Mouse (Mus musculus) brain, embryonic 14.5 days (tissue): ENCODE results near the gene Adamts14. TPM values are rescaled to one million over a fixed set of nuclear protein-coding genes. Genes with fewer than 3 reads are reported as not detected.

ENCODE experiments used
- DNase-seq: peaks from one replicate; pipeline ENCODE4 v3.0.0-alpha.2; 2011; ENCODE audit warnings: low read depth
- CTCF ChIP-seq: fragments of 200-500 bp; IDR thresholded peaks from 2 replicates; pipeline ENCODE4 v1.5.1; 2012; ENCODE audit warnings: inconsistent platforms, mild to moderate bottlenecking, moderate library complexity, borderline replicate concordance; ENCODE audit not compliant: insufficient read depth, insufficient read length; ENCODE audit errors: extremely low read depth
- POLR2A ChIP-seq: fragments of 200-500 bp; IDR thresholded peaks from 2 replicates; pipeline ENCODE4 v1.6.1; 2012; ENCODE audit warnings: mild to moderate bottlenecking, inconsistent platforms, borderline replicate concordance; ENCODE audit not compliant: poor library complexity, insufficient read depth, insufficient read length, severe bottlenecking; ENCODE audit errors: extremely low read depth
- polyA plus RNA-seq: library from polyadenylated mRNA; depleted of rRNA; stranded (reverse); fragments of >200 nt; gene quantifications from 2 replicates; pipeline ENCODE4 v1.2.3, GENCODE M21; 2012

Gene Adamts14
- polyA plus RNA-seq, 1 experiment: 1.3 TPM

GRCm38 (mm10) chr10:61272631-61273030, 607 bp downstream of the Adamts14 start:
- no peak for DNase-seq
- TF ChIP-seq POLR2A (no peak), CTCF (no peak)

GRCm38 (mm10) chr10:61272089-61272626, 1.1 kb downstream of the Adamts14 start:
- no peak for TF ChIP-seq CTCF
- DNase-seq: no peak

- no peak for DNase-seq
- no peak for TF ChIP-seq POLR2A
- no peak for TF ChIP-seq CTCF
Measured at GRCm38 (mm10) chr10:61267378-61267777, 5.9 kb downstream of the Adamts14 start.

- no peak for DNase-seq
- TF ChIP-seq CTCF (no peak), POLR2A (no peak)
Measured at GRCm38 (mm10) chr10:61263606-61264005, 9.6 kb downstream of the Adamts14 start.

DNA sequence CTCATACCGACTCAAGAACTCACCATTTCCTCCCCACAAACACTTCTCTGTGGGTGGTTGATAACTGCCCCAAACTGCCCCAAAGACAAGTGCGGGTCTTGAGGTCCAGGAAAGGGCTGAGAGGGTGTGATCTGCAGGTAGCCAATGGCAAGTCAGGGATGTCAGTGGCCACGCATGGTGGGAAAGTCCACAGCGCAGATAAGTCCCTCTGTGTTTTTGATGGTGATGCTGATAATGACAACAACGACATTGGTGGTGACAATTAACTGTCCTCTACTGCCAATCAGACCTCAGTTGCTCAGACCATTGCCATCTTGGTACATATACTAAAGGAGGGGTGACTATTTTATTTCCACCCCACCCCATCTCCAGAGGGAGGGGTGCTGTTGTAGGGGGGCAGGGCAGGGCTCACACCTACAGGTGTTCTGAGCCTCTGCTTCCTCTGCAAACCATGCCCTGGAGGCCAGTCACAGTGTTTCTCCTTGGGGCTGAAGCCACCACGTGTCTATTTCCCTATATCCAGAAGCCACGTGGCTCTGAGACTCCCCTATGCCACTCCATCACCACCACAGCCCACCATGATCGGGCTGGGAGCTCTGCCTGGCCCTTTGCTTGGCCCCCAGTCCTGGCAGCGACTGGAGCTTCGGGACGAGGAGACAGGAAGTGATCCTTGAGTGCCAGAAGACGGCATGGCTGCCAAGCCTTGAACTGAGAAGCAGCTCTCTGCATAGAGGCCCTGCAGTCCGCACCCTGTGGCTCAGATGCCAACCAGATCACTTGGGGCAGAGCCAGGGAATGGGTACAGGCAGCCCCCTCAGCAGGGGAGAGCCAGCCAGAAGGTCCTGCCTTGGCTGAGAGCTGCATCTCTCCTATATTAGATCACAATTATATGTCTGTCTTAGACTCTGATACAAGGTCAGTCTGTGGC, 11.7 kb downstream of the Adamts14 start:
- peak; percentile 18 for DNase-seq
- TF ChIP-seq CTCF: no peak
- no peak for TF ChIP-seq POLR2A

GRCm38 (mm10) chr10:61258131-61258530, 15.1 kb downstream of the Adamts14 start:
- TF ChIP-seq CTCF: no peak
- no peak for TF ChIP-seq POLR2A
- DNase-seq: no peak

DNA sequence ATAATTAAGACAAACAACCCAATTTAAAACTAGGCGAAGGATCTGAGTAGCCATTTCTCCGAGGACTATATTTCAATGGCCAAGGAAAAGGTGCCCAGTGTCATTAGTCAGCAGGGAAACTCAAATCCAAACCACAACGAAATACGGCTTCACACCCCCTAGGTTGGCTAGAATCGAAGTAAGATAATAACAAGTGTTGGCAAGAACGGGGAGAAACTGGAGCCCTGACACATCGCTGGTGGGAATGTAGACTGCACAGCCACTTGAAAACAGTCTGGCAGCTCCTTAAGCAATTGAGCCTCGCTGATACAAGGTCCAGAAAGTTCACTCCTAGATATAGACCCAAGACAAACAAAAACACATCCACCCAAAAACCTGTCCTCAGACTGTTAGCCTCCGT, 16.6 kb downstream of the Adamts14 start:
- no peak for DNase-seq
- TF ChIP-seq POLR2A (no peak), CTCF (no peak)

- peak; percentile 17 for DNase-seq
- TF ChIP-seq CTCF: no peak
- no peak for TF ChIP-seq POLR2A
Measured at GRCm38 (mm10) chr10:61255190-61255589, 18.0 kb downstream of the Adamts14 start.

- TF ChIP-seq CTCF: no peak
- TF ChIP-seq POLR2A: no peak
- peak; percentile 75 for DNase-seq
Measured at GRCm38 (mm10) chr10:61254761-61255160, 18.5 kb downstream of the Adamts14 start.

GRCm38 (mm10) chr10:61249951-61250350, 23.3 kb downstream of the Adamts14 start:
- TF ChIP-seq CTCF: no peak
- TF ChIP-seq POLR2A: no peak
- no peak for DNase-seq

GRCm38 (mm10) chr10:61248596-61249114, 24.6 kb downstream of the Adamts14 start:
- no peak for TF ChIP-seq CTCF
- no peak for TF ChIP-seq POLR2A
- DNase-seq: no peak
